Comparison of ENCODE assay signal across 12 mouse cellular contexts in the genomic region with DNA sequence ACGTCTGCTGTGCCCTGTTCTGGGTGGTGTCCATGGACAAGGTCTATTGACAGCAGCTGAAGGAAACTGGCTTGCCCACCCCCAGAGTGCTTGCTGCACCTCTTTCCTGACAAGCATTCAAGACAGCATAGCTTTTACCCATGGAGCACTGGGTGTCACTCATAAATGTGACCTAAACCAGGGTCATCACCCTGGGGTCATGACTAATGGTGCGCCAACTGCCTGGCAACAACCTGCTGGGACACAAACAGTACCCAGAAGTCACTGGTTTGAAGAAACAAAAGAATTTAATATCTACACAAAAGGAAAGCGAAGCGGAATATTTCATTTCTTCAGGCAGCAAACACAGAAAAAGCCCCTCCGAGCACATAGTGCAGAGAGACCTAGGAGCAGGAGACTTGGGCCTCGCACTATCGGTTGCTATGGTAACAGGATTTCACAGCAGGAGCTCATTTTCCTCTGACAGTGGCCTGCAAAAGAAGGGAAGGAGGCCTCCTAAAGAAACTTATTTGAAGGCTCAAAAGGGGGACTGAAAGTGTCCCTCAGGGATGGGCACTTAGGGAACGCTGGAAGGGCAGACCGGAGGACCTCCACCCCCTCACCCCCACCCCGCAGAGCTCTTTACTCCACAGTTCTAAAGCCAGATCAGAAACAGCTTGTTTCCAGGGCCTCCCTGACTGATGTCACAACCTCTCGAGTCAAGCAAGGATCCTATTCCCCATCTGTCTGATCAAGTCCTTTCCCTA. TPM values are rescaled to one million over a fixed set of nuclear protein-coding genes. Genes with fewer than 3 reads are reported as not detected.
A peak's percentile ranks its signal among the peaks of the same experiment; 100 is the strongest.
DNase-seq lines count a peak whose midpoint lies in the region; ATAC-seq and TF ChIP-seq lines count a peak whose summit lies in the region.
"Had no signal": no experiment of that assay in that cellular context is flagged by ENCODE, and none has a peak within 500 bp of the region (broad histone marks: within the 10 kb centered on the region; RNA-seq: fewer than 3 reads in every experiment).

No protein-coding gene starts in this region.

- 11% methylated on average over 11 of the region's 11 CpGs for WGBS in hindbrain, embryonic 11.5 days
- WGBS in midbrain, postnatal 0 days, result 14% methylated on average over 11 of the region's 11 CpGs

- TF ChIP-seq CTCF in midbrain, postnatal 0 days (IDR thresholded peaks at IDR 0.05), result no peak

- H3K4me1 ChIP-seq in hindbrain, embryonic 11.5 days (replicated peaks; ENCODE audit: control insufficient read depth, insufficient read depth, low read length), result peaks cover 25% of the 10 kb centered on the region
- H3K4me1 ChIP-seq in midbrain, postnatal 0 days (ENCODE audit: insufficient read depth, low read length), result peaks cover 19% of the 10 kb centered on the region; the same call in 1 of the 2 replicates

- H3K36me3 ChIP-seq in hindbrain, embryonic 11.5 days (ENCODE audit: control insufficient read depth, insufficient read depth, low read length), result no peaks in the 10 kb centered on the region
- no peaks in the 10 kb centered on the region for H3K36me3 ChIP-seq in midbrain, postnatal 0 days (ENCODE audit: insufficient read depth, low read length)
- H3K36me3 ChIP-seq: limb, embryonic 15.5 days had no signal

- H3K9me3 ChIP-seq in hindbrain, embryonic 11.5 days (ENCODE audit: control insufficient read depth, low read length), result no peaks in the 10 kb centered on the region
- H3K9me3 ChIP-seq in midbrain, postnatal 0 days (ENCODE audit: low read length), result no peaks in the 10 kb centered on the region
- H3K9me3 ChIP-seq: limb, embryonic 15.5 days had no signal

- H3K27me3 ChIP-seq in hindbrain, embryonic 11.5 days (ENCODE audit: control insufficient read depth, insufficient read depth, low read length), result peaks cover 10% of the 10 kb centered on the region
- H3K27me3 ChIP-seq in midbrain, postnatal 0 days (ENCODE audit: insufficient read depth, low read length), result no peaks in the 10 kb centered on the region; the same call in 1 of the 2 replicates

- H3K9ac ChIP-seq in hindbrain, embryonic 11.5 days (ENCODE audit: low read depth, low read length), result no peak overlapping the region
- H3K9ac ChIP-seq in midbrain, postnatal 0 days (replicated peaks; ENCODE audit: low read length, poor library complexity, severe bottlenecking), result no peak overlapping the region
- H3K9ac ChIP-seq: limb, embryonic 15.5 days had no signal

- no peak overlapping the region for H3K4me3 ChIP-seq in hindbrain, embryonic 11.5 days (ENCODE audit: low read depth, low read length)
- no peak overlapping the region for H3K4me3 ChIP-seq in midbrain, postnatal 0 days (ENCODE audit: low read depth, low read length)
- H3K4me3 ChIP-seq: limb, embryonic 15.5 days had no signal

- H3K27ac ChIP-seq in hindbrain, embryonic 11.5 days (ENCODE audit: low read depth, low read length), result no peak overlapping the region; the same call in 1 of the 2 replicates
- peak overlapping the region; percentile 58 for H3K27ac ChIP-seq in midbrain, postnatal 0 days (ENCODE audit: low read depth, low read length)
- H3K27ac ChIP-seq: limb, embryonic 15.5 days had no signal

- DNase-seq in layer of hippocampus, adult 9-11 months, result peak; percentile 47
- no peak for DNase-seq in layer of hippocampus, postnatal 10 days (ENCODE audit: low spot score in 2 of 2)
- DNase-seq in embryo, embryonic 11 days, result peak; percentile 88
- DNase-seq in hindbrain, embryonic 11.5 days (ENCODE audit: low spot score), result peak; percentile 81
- DNase-seq in midbrain, postnatal 0 days (ENCODE audit: low spot score), result peak; percentile 86
- DNase-seq in urinary bladder, postnatal 4 days (ENCODE audit: low spot score in 2 of 2), result no peak
- DNase-seq in urinary bladder, adult 2 months (ENCODE audit: low spot score), result no peak
- DNase-seq in liver, result no peak
- DNase-seq: thymus, postnatal 36 days had no signal

- ATAC-seq in hindbrain, embryonic 11.5 days (ENCODE audit: low FRiP score), result 0 out of 2 replicates have a peak, but pooled peaks have one; percentile 49
- no peak for ATAC-seq in midbrain, postnatal 0 days (ENCODE audit: low FRiP score)

- H3K4me2 ChIP-seq in hindbrain, embryonic 11.5 days (replicated peaks; ENCODE audit: low read depth, low read length), result no peak overlapping the region
- no peak overlapping the region for H3K4me2 ChIP-seq in midbrain, postnatal 0 days (ENCODE audit: low read depth, low read length, poor library complexity, severe bottlenecking)
- H3K4me2 ChIP-seq: limb, embryonic 15.5 days had no signal

RNA-seq across cellular contexts. Expression of a gene that starts 25.7 kb away (rescaled TPM):
- 1 to 10 TPM; 4.2 to 5.6 TPM for total RNA-seq in layer of hippocampus, postnatal 10 days (2021)
- polyA plus RNA-seq in hindbrain, embryonic 11.5 days (2014; fragmentation: Nextera tagmentation; extraction: Ambion mirVana), result 1.5 and 2.2 TPM in 2 replicates
- 3.4 and 4.0 TPM in 2 replicates for total RNA-seq in midbrain, postnatal 0 days (2014; rRNA removed)
- 3.0 and 3.1 TPM in 2 replicates for polyA plus RNA-seq in midbrain, postnatal 0 days (2015; fragmentation: Nextera tagmentation; extraction: Ambion mirVana)
- 2.8 TPM in 2 replicates for polyA plus RNA-seq in urinary bladder, adult 2 months (2012; rRNA removed)

RNA-seq across cellular contexts. Expression of a gene that starts 35.8 kb away (rescaled TPM):
- 1 to 10 TPM; 3.1 to 4.8 TPM for total RNA-seq in layer of hippocampus, postnatal 10 days (2021)
- polyA plus RNA-seq in hindbrain, embryonic 11.5 days (2014; fragmentation: Nextera tagmentation; extraction: Ambion mirVana), result 3.1 and 3.6 TPM in 2 replicates
- 5.5 and 11.3 TPM in 2 replicates for total RNA-seq in midbrain, postnatal 0 days (2014; rRNA removed)
- 8.6 and 8.8 TPM in 2 replicates for polyA plus RNA-seq in midbrain, postnatal 0 days (2015; fragmentation: Nextera tagmentation; extraction: Ambion mirVana)
- 0.59 and 0.81 TPM in 2 replicates for polyA plus RNA-seq in urinary bladder, adult 2 months (2012; rRNA removed)
- total RNA-seq: gastrocnemius, postnatal 4 days; neutrophil, adult 5-6 weeks had no signal

Comparison
In these comparisons a context has a peak if more than half of its experiments do, and no peak if none do; other contexts are left out.
1. DNase-seq: peak in layer of hippocampus, adult 9-11 months (single experiment), embryo, embryonic 11 days (single experiment), hindbrain, embryonic 11.5 days (single experiment) and midbrain, postnatal 0 days (single experiment); none in layer of hippocampus, postnatal 10 days (0 of 2), urinary bladder, postnatal 4 days (0 of 2), urinary bladder, adult 2 months (single experiment) and liver (single experiment).